Mouse (Mus musculus) mature B cell (primary cell): ENCODE results near the gene Frmd4b.

Source experiments
- in situ Hi-C: fragments of 300-500 bp; cut with MboI; formaldehyde crosslinking; loops from 2 replicates; pipeline ENCODE4 v1.14.3; 2019

The Frmd4b gene

GRCm38 (mm10) chr6:97520566-97520965 lies 96.8 kb downstream of the Frmd4b start:
- in situ Hi-C loops: loop anchor here (5.0 to 25.0 kb wide), 2 partner anchors 108 to 243 kb away; no protein-coding TSS in a partner anchor

- in situ Hi-C loops: loop anchor here (25.0 kb wide), 1 partner anchor 107 kb away; no protein-coding TSS in a partner anchor
Observed at GRCm38 (mm10) chr6:97519553-97519952, 97.8 kb downstream of the Frmd4b start.

GRCm38 (mm10) chr6:97518467-97518866 lies 98.9 kb downstream of the Frmd4b start:
- in situ Hi-C loops: loop anchor here (25.0 kb wide), 1 partner anchor 106 kb away; no protein-coding TSS in a partner anchor

- in situ Hi-C loops: loop anchor here (25.0 kb wide), 1 partner anchor 105 kb away; no protein-coding TSS in a partner anchor
Observed at GRCm38 (mm10) chr6:97517616-97518235, 99.6 kb downstream of the Frmd4b start.

GRCm38 (mm10) chr6:97516941-97517340 lies 100.4 kb downstream of the Frmd4b start:
- in situ Hi-C loops: loop anchor here (25.0 kb wide), 1 partner anchor 105 kb away; no protein-coding TSS in a partner anchor

GRCm38 (mm10) chr6:97510771-97511170 lies 106.6 kb downstream of the Frmd4b start:
- in situ Hi-C loops: loop anchor here (25.0 kb wide), 1 partner anchor 98 kb away; no protein-coding TSS in a partner anchor

GRCm38 (mm10) chr6:97509434-97509833 lies 107.9 kb downstream of the Frmd4b start:
- in situ Hi-C loops: loop anchor here (25.0 kb wide), 1 partner anchor 97 kb away; no protein-coding TSS in a partner anchor

- in situ Hi-C loops: loop anchor here (25.0 kb wide), 1 partner anchor 96 kb away; no protein-coding TSS in a partner anchor
Observed at GRCm38 (mm10) chr6:97508480-97508879, 108.9 kb downstream of the Frmd4b start.

- in situ Hi-C loops: loop anchor here (25.0 kb wide), 1 partner anchor 96 kb away; no protein-coding TSS in a partner anchor
Observed at GRCm38 (mm10) chr6:97507893-97508292, 109.4 kb downstream of the Frmd4b start.

- in situ Hi-C loops: loop anchor here (25.0 kb wide), 1 partner anchor 94 kb away; no protein-coding TSS in a partner anchor
Observed at GRCm38 (mm10) chr6:97506141-97506650, 111.1 kb downstream of the Frmd4b start.

GRCm38 (mm10) chr6:97504673-97505072 lies 112.7 kb downstream of the Frmd4b start:
- in situ Hi-C loops: loop anchor here (25.0 kb wide), 1 partner anchor 92 kb away; no protein-coding TSS in a partner anchor

- in situ Hi-C loops: loop anchor here (25.0 kb wide), 1 partner anchor 89 kb away; no protein-coding TSS in a partner anchor
Observed at GRCm38 (mm10) chr6:97501000-97501399, 116.3 kb downstream of the Frmd4b start.

GRCm38 (mm10) chr6:97500246-97500645 lies 117.1 kb downstream of the Frmd4b start:
- in situ Hi-C loops: loop anchor here (25.0 kb wide), 1 partner anchor 88 kb away; no protein-coding TSS in a partner anchor

- in situ Hi-C loops: no loop called here
Observed at GRCm38 (mm10) chr6:97496002-97496401, 121.3 kb downstream of the Frmd4b start.

GRCm38 (mm10) chr6:97491065-97491464 lies 126.3 kb downstream of the Frmd4b start:
- in situ Hi-C loops: no loop called here

GRCm38 (mm10) chr6:97488821-97489220 lies 128.5 kb downstream of the Frmd4b start:
- in situ Hi-C loops: no loop called here

- in situ Hi-C loops: no loop called here
Observed at GRCm38 (mm10) chr6:97488280-97488679, 129.1 kb downstream of the Frmd4b start.

- in situ Hi-C loops: no loop called here
Observed at GRCm38 (mm10) chr6:97487535-97488081, 129.7 kb downstream of the Frmd4b start.

- in situ Hi-C loops: no loop called here
Observed at GRCm38 (mm10) chr6:97486813-97487361, 130.5 kb downstream of the Frmd4b start.

- in situ Hi-C loops: no loop called here
Observed at GRCm38 (mm10) chr6:97485886-97486386, 131.4 kb downstream of the Frmd4b start.

GRCm38 (mm10) chr6:97481912-97482311 lies 135.4 kb downstream of the Frmd4b start:
- in situ Hi-C loops: no loop called here
